Mouse (Mus musculus) stomach, embryonic 15.5 days (tissue): ENCODE data around the gene Nupl1. TPM values are rescaled to one million over a fixed set of nuclear protein-coding genes. Genes with fewer than 3 reads are reported as not detected.
A peak's percentile ranks its signal among the peaks of the same experiment; 100 is the strongest.

Source experiments
- ATAC-seq: fragments of 200-750 bp; cut with Nextera tagmentation; 2 replicates; pipeline ENCODE4 v1.8.0; 2017; ENCODE audit warnings: low read depth, moderate number of reproducible peaks, moderate TSS enrichment; ENCODE audit not compliant: insufficient read depth, low FRiP score
- H3K27ac ChIP-seq: fragments of 300-500 bp; sonication (generic); 2 replicates; pipeline ENCODE4 v1.5.1; 2015; ENCODE audit warnings: mild to moderate bottlenecking, inconsistent platforms
- H3K27me3 ChIP-seq: fragments of 300-500 bp; sonication (generic); replicated peaks from 2 replicates; pipeline ENCODE4 v1.6.1; 2015; ENCODE audit warnings: inconsistent platforms
- H3K36me3 ChIP-seq: fragments of 300-500 bp; sonication (generic); 2 replicates; pipeline ENCODE4 v1.6.1; 2015; ENCODE audit warnings: inconsistent platforms
- H3K4me1 ChIP-seq: fragments of 300-500 bp; sonication (generic); 2 replicates; pipeline ENCODE4 v1.6.1; 2015; ENCODE audit warnings: inconsistent platforms
- H3K4me2 ChIP-seq: fragments of 300-500 bp; sonication (generic); 2 replicates; pipeline ENCODE4 v1.6.1; 2015; ENCODE audit warnings: mild to moderate bottlenecking, inconsistent platforms
- H3K4me3 ChIP-seq: fragments of 300-500 bp; sonication (generic); replicated peaks from 2 replicates; pipeline ENCODE4 v1.5.1; 2015; ENCODE audit warnings: inconsistent platforms
- H3K9ac ChIP-seq: fragments of 300-500 bp; sonication (generic); 2 replicates; pipeline ENCODE4 v1.6.1; 2015; ENCODE audit warnings: inconsistent platforms
- H3K9me3 ChIP-seq: fragments of 300-500 bp; sonication (generic); 2 replicates; pipeline ENCODE4 v1.6.1; 2016; ENCODE audit warnings: inconsistent platforms
- WGBS: fragments of 180-500 bp; shearing (Covaris S2); methylation state at CpG from one replicate; pipeline ENCODE4 v1.1.7; 2015; 5-methylcytosine and 5-hydroxymethylcytosine counted together
- polyA plus RNA-seq: library from polyadenylated mRNA; unstranded; fragments of >200 nt; fragmentation: Nextera tagmentation; extraction: Ambion mirVana; gene quantifications from 2 replicates; pipeline ENCODE4 v1.2.1, GENCODE M21; 2015

Gene Nupl1
- polyA plus RNA-seq, 1 experiment from 2014 or later, result 0.06 TPM

DNA sequence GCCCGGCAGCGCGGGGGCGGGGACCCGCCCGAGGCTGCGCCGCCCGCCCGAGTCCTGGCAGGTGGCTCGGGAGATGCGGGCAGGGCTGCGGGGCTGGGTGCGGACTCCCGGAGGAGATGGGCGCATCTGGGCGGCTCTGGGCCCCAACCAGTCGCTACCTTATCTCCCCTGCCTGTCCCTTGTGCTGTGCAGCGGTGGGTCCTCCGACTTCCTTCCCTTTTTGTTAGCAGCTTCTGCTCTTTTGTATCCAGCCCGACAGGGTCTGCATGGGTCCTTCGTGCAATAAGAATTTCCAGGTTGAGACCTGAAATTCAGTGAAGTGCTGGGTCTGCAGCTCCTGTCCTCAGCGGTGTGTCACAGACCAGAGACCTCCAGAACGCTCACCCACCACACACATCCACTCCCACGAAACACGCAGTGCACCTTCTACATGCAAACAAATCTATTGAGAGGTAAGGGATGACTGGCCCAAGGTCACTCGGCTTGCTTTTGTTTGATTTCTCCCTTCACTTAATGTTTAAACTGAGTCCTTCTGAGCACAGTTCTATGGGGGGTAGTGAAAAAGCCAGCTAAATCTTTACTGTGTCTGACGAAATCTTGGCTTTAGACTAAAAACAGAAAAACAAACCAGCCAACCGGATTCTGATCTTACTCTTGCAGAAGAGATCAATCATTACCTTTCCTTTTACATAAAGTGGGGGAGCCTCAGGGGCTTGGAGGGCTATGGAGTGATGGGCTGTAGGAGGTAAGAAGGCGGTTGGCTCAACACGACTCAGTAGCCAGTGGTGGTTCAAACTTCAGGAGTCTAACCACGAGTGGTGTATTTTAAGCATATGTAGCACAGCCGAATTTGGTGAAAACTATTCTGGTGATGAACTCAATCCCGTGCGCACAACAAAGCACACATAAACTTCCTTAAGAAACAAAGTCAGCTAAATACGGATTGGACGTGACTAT, 73.3 kb downstream of the Nupl1 start:
- Histone ChIP-seq H3K27ac (peak overlapping the region; percentile 76), H3K4me1 (no peaks in the 10 kb centered on the region), H3K9ac (peak overlapping the region; percentile 27), H3K9me3 (no peaks in the 10 kb centered on the region), H3K4me3 (peak overlapping the region; percentile 64), H3K4me2 (peak overlapping the region; percentile 91), H3K27me3 (peaks cover 10% of the 10 kb centered on the region; the same call in 1 of the 2 replicates), H3K36me3 (no peaks in the 10 kb centered on the region)
- 16% methylated on average over 36 of the region's 37 CpGs for WGBS
- 0 out of 2 replicates have a peak, but pooled peaks have one; percentile 4 for ATAC-seq

- Histone ChIP-seq H3K27ac (peak overlapping the region; percentile 76), H3K27me3 (peaks cover 10% of the 10 kb centered on the region; the same call in 1 of the 2 replicates), H3K4me2 (peak overlapping the region; percentile 91), H3K4me3 (peak overlapping the region; percentile 64), H3K36me3 (no peaks in the 10 kb centered on the region), H3K9ac (peak overlapping the region; percentile 27), H3K9me3 (no peaks in the 10 kb centered on the region), H3K4me1 (no peaks in the 10 kb centered on the region)
- peak; percentile 73 for ATAC-seq
- WGBS, result under 1% methylated on average over 80 of the region's 84 CpGs
These were observed 74.2 kb downstream of the Nupl1 start for GRCm38 (mm10) chr14:60176891-60177613.

DNA sequence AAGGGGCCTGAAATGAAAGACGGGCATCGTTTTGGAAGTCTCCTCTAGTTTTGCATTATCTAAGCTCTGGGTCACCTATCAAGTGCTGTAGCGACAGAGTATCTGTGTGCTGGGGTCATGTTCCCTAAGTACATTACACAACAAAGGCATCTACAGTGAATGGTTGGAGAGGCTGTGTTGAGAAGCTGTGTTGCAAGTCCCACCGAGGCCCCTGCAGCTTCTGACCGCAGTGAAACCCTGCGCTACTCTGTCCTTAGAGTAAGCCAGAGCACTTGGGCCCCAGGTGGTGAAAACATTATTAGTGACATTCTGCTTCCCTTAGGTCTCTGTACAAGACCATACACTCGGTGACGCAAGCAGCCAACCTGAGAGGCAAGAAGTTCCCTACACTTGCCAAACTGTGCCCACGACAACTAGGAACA, 74.8 kb downstream of the Nupl1 start:
- peak overlapping the region; percentile 64 for H3K4me3 ChIP-seq
- no peaks in the 10 kb centered on the region for H3K9me3 ChIP-seq
- peak overlapping the region; percentile 91 for H3K4me2 ChIP-seq
- H3K27ac ChIP-seq, result no peak overlapping the region
- 32% methylated on average over 9 of the region's 9 CpGs for WGBS
- no peaks in the 10 kb centered on the region for H3K36me3 ChIP-seq
- H3K27me3 ChIP-seq, result peaks cover 10% of the 10 kb centered on the region; the same call in 1 of the 2 replicates
- no peak for ATAC-seq
- no peak overlapping the region for H3K9ac ChIP-seq
- H3K4me1 ChIP-seq, result no peaks in the 10 kb centered on the region

GRCm38 (mm10) chr14:60172286-60173055, 78.8 kb downstream of the Nupl1 start:
- Histone ChIP-seq H3K4me2 (no peak overlapping the region), H3K9me3 (no peaks in the 10 kb centered on the region), H3K27me3 (peaks cover 10% of the 10 kb centered on the region; the same call in 1 of the 2 replicates), H3K36me3 (no peaks in the 10 kb centered on the region), H3K27ac (no peak overlapping the region; the same call in 1 of the 2 replicates), H3K9ac (no peak overlapping the region), H3K4me3 (no peak overlapping the region), H3K4me1 (0 out of 2 replicates have a peak, but pooled peaks cover 3% of the 10 kb centered on the region)
- no peak for ATAC-seq
- 56% methylated on average over 12 of the region's 12 CpGs for WGBS

- Histone ChIP-seq H3K9ac (no peak overlapping the region), H3K4me3 (no peak overlapping the region), H3K27ac (peak overlapping the region; percentile 59; the same call in 1 of the 2 replicates), H3K36me3 (no peaks in the 10 kb centered on the region), H3K4me2 (no peak overlapping the region; the same call in 1 of the 2 replicates), H3K4me1 (0 out of 2 replicates have a peak, but pooled peaks cover 3% of the 10 kb centered on the region), H3K27me3 (peaks cover 10% of the 10 kb centered on the region; the same call in 1 of the 2 replicates), H3K9me3 (no peaks in the 10 kb centered on the region)
- 65% methylated on average over 16 of the region's 16 CpGs for WGBS
- peak; percentile 64 for ATAC-seq
These were observed 80.2 kb downstream of the Nupl1 start for GRCm38 (mm10) chr14:60170845-60171610.

DNA sequence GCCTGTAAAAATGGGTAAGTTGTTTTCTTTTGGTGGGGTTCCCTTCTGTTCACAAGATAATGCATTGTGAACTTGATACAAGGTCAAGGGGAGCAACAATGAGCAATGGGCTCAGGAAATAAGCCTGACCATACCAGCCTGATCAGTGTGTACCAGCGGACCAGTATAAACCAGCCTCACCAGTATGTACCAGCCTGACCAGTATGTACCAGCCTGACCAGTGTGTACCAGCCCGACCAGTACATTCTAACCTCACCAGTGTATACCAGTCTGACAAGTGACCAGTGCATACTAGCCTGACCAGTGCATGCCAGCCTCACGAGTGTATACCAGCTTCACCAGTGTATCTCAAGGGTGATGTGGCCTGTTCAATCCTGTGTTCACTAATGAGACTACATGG, 87.9 kb downstream of the Nupl1 start:
- no peaks in the 10 kb centered on the region for H3K9me3 ChIP-seq
- H3K4me1 ChIP-seq, result no peaks in the 10 kb centered on the region
- no peak overlapping the region for H3K4me3 ChIP-seq
- H3K9ac ChIP-seq, result no peak overlapping the region
- H3K27ac ChIP-seq, result no peak overlapping the region
- no peak for ATAC-seq
- no peaks in the 10 kb centered on the region for H3K36me3 ChIP-seq
- no peak overlapping the region for H3K4me2 ChIP-seq
- WGBS, result 86% methylated on average over 3 of the region's 3 CpGs
- H3K27me3 ChIP-seq, result no peaks in the 10 kb centered on the region

DNA sequence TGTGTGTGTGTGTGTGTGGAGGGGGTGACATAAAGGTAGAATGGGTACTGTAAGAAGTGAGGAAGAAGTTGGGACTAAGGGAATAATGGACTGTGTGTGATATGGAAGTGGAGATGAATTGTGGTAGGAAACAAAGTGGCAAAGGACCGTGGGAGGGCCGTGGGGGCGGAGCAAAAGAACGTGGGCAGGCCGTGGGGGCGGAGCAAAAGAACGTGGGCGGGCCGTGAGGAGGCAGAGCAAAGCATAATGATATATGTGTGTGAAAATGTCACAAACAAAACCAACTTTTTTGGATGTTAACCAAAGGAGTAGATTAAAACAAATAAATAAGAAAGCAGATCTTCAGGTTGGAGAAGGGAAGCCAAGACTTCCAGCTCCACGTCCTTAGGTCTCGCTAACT, 98.9 kb downstream of the Nupl1 start:
- no peak for ATAC-seq
- Histone ChIP-seq H3K27ac (no peak overlapping the region), H3K36me3 (no peaks in the 10 kb centered on the region), H3K4me3 (no peak overlapping the region), H3K27me3 (no peaks in the 10 kb centered on the region), H3K4me1 (no peaks in the 10 kb centered on the region), H3K9ac (no peak overlapping the region), H3K9me3 (no peaks in the 10 kb centered on the region), H3K4me2 (no peak overlapping the region)
- 80% methylated on average over 11 of the region's 11 CpGs for WGBS

DNA sequence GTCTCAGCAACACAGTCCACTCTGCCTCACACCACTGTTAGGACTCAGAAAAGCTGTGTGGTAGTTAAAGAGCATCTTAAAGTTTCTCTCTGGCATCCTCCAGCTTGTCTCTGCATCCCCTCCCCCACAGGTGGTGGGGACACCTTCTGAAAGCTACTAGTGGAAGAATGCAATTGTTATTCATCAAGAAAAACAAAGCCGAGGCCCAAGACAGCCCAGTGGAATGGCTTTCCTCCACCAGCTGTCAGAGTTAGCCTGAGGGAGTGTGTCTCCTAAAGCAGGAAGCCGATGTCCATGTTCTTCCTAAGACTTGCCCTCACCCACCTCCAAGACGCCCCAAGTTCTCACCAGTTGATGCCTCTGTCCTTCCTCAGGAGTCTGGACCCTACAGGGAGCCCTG, 102.3 kb downstream of the Nupl1 start:
- no peaks in the 10 kb centered on the region for H3K36me3 ChIP-seq
- no peaks in the 10 kb centered on the region for H3K4me1 ChIP-seq
- H3K4me3 ChIP-seq, result no peak overlapping the region
- no peaks in the 10 kb centered on the region for H3K27me3 ChIP-seq
- 28% methylated on average over 3 of the region's 3 CpGs for WGBS
- no peaks in the 10 kb centered on the region for H3K9me3 ChIP-seq
- H3K27ac ChIP-seq, result no peak overlapping the region
- H3K4me2 ChIP-seq, result no peak overlapping the region
- no peak overlapping the region for H3K9ac ChIP-seq
- no peak for ATAC-seq

GRCm38 (mm10) chr14:60143234-60143633, 108.0 kb downstream of the Nupl1 start:
- H3K4me2 ChIP-seq, result no peak overlapping the region
- no peak overlapping the region for H3K9ac ChIP-seq
- no peak overlapping the region for H3K27ac ChIP-seq
- no peak overlapping the region for H3K4me3 ChIP-seq
- no peak for ATAC-seq
- no peaks in the 10 kb centered on the region for H3K4me1 ChIP-seq
- no peaks in the 10 kb centered on the region for H3K27me3 ChIP-seq
- H3K36me3 ChIP-seq, result no peaks in the 10 kb centered on the region
- no peaks in the 10 kb centered on the region for H3K9me3 ChIP-seq
- WGBS, result 80% methylated on average over 10 of the region's 10 CpGs

DNA sequence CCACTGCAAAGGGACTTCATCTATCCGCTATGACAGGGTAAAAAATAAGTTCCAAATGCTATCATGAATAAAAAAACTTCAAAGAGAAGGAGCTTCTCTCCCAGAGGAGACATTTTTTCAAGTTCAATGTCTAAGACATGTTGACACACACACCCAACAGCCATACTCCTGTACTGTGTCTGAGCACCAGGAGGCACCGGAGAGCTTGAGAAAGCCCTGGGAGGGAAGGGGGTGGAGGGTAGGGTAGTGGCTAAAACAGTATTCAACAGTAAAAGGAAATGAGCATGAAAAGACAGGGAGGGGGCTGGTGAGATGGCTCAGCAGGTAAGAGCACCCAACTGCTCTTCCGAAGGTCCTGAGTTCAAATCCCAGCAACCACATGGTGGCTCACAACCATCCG, 112.9 kb downstream of the Nupl1 start:
- Histone ChIP-seq H3K4me1 (no peaks in the 10 kb centered on the region), H3K4me3 (no peak overlapping the region), H3K9ac (no peak overlapping the region), H3K4me2 (no peak overlapping the region), H3K36me3 (no peaks in the 10 kb centered on the region), H3K9me3 (no peaks in the 10 kb centered on the region), H3K27ac (no peak overlapping the region), H3K27me3 (no peaks in the 10 kb centered on the region)
- 89% methylated on average over 4 of the region's 4 CpGs for WGBS
- ATAC-seq, result no peak

GRCm38 (mm10) chr14:60137812-60138211, 113.4 kb downstream of the Nupl1 start:
- Histone ChIP-seq H3K9me3 (no peaks in the 10 kb centered on the region), H3K36me3 (no peaks in the 10 kb centered on the region), H3K27ac (no peak overlapping the region), H3K9ac (no peak overlapping the region), H3K4me2 (no peak overlapping the region), H3K4me3 (no peak overlapping the region), H3K4me1 (no peaks in the 10 kb centered on the region), H3K27me3 (no peaks in the 10 kb centered on the region)
- no peak for ATAC-seq
- 65% methylated on average over 6 of the region's 6 CpGs for WGBS
